Mouse (Mus musculus): ENCODE measurements around the gene Yipf6. TPM values are rescaled to one million over a fixed set of nuclear protein-coding genes. Genes with fewer than 3 reads are reported as not detected.
A peak's percentile ranks its signal among the peaks of the same experiment; 100 is the strongest.
"Not testable (repeated sequence)": the region's sequence is repeated elsewhere in the genome, so short reads cannot be mapped to it uniquely, and the experiment has no call there.

Yipf6 gene
- polyA plus RNA-seq, 1 experiment: 17.8 TPM

DNA sequence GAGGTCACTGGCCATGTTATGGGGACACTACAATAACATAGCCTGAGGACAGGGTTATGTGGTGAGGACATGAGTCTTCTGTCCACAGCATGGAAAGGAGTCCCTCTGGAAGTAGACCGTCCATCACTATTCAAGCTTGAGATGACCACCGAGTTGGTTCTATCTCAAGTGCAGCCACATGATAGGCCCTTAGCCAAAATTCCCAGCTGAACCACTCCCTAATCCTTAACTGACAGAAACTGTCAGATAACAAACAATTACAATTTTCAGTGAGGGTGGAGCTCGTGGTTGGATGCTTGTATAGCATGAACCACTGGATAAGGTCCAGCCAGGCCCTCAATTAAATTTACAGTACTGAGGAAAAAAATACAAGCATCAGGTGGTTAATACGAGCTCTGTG lies 22.9 kb downstream of the Yipf6 start:
- DNase-seq (ENCODE audit: low read depth): no peak
- no peak for TF ChIP-seq CTCF (IDR thresholded peaks at IDR 0.05; ENCODE audit: borderline replicate concordance, extremely low read depth, insufficient read depth, insufficient read length)
- TF ChIP-seq POLR2A (IDR thresholded peaks at IDR 0.05; ENCODE audit: borderline replicate concordance, extremely low read depth, insufficient read depth, insufficient read length, poor library complexity, severe bottlenecking): no peak

GRCm38 (mm10) chrX:98963742-98964141 lies 27.6 kb downstream of the Yipf6 start:
- DNase-seq (ENCODE audit: low read depth): no peak
- no peak for TF ChIP-seq CTCF (IDR thresholded peaks at IDR 0.05; ENCODE audit: borderline replicate concordance, extremely low read depth, insufficient read depth, insufficient read length)
- no peak for TF ChIP-seq POLR2A (IDR thresholded peaks at IDR 0.05; ENCODE audit: borderline replicate concordance, extremely low read depth, insufficient read depth, insufficient read length, poor library complexity, severe bottlenecking)

DNA sequence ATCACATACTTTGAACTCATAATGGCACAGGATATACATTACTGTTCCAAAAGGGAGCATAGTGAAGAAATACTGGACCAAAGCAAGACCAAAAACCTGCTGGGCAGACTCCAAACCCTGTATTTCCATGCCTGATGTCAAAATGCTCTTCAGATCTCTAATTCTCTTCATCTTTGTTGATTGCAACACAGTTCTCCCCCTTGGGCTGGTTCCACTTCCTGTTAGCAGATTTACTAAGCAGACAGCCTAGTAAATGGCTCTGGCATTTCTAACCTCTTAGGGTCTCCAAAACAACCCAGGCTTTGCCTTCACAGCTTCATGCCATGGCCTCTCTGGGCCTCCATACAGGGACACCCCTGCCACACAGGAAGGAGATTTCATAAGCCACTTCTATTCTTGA lies 28.4 kb downstream of the Yipf6 start:
- no peak for DNase-seq (ENCODE audit: low read depth)
- TF ChIP-seq CTCF (IDR thresholded peaks at IDR 0.05; ENCODE audit: borderline replicate concordance, extremely low read depth, insufficient read depth, insufficient read length) (no peak), POLR2A (IDR thresholded peaks at IDR 0.05; ENCODE audit: borderline replicate concordance, extremely low read depth, insufficient read depth, insufficient read length, poor library complexity, severe bottlenecking) (no peak)

DNA sequence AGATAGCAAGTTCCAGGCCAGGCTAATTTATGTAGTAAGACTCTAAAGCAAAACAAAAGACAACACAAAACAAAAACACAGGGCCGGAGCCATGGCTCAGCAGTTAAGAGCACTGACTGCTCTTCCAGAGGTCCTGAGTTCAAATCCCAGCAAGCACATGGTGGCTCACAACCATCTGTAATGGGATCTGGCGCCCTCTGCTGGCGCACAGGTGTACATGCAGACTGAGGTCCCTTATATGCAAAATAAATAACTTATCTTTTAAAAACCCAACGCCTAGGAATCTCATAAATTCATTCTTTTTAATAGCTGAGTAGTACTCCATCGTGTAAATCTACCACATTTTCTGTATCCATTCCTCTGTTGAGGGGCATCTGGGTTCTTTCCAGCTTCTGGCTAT lies 50.5 kb downstream of the Yipf6 start:
- peak; percentile 36; the same call in 1 of the 2 replicates for TF ChIP-seq CTCF (IDR thresholded peaks at IDR 0.05; ENCODE audit: borderline replicate concordance, extremely low read depth, insufficient read depth, insufficient read length)
- not testable (repeated sequence) for DNase-seq (ENCODE audit: low read depth)

DNA sequence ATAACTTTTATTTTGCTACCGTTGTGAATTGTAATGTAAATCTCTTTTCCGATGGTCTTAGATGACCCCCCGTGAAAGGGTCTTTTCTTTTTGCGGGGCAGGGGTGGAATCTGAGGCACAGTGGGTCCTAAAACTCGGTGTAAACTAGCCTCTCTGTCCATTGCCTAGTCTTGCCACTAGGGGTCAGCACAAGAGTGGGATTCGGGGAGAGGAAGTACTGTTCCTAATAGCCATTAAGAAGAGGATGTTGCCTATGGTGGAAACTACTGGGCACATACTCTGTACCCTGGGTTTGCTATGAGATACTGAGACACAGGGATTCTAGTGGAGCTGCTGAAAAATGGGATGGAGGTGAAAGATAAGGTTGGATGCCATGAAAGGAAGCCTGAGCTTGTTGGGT lies 53.5 kb downstream of the Yipf6 start:
- DNase-seq (ENCODE audit: low read depth): peak; percentile 50

More for the DNA sequence above, 53.5 kb downstream of the Yipf6 start:
- TF ChIP-seq CTCF (IDR thresholded peaks at IDR 0.05; ENCODE audit: borderline replicate concordance, extremely low read depth, insufficient read depth, insufficient read length) (peak; percentile 70; the same call in 1 of the 2 replicates), POLR2A (IDR thresholded peaks at IDR 0.05; ENCODE audit: borderline replicate concordance, extremely low read depth, insufficient read depth, insufficient read length, poor library complexity, severe bottlenecking) (no peak)

Other genes starting within 250 kb of the Yipf6 start
- gene Ophn1, start 45.3 kb upstream of the Yipf6 start, polyA plus RNA-seq (2012; rRNA removed): 23.7 and 26.6 TPM in 2 replicates
- 5.7 and 7.8 TPM in 2 replicates for gene Stard8, start 66.9 kb downstream of the Yipf6 start, polyA plus RNA-seq (2012; rRNA removed)
- gene Efnb1, start 199.8 kb downstream of the Yipf6 start, polyA plus RNA-seq (2012; rRNA removed): 53.3 and 75.7 TPM in 2 replicates